Mouse (Mus musculus): ENCODE results near the gene Mllt3. TPM values are rescaled to one million over a fixed set of nuclear protein-coding genes. Genes with fewer than 3 reads are reported as not detected.
A peak's percentile ranks its signal among the peaks of the same experiment; 100 is the strongest.

Mllt3 gene
- polyA plus RNA-seq, 1 experiment from 2014 or later: 72.4 TPM

- ATAC-seq (ENCODE audit: insufficient read depth, low FRiP score, low TSS enrichment): no peak
- 68% methylated on average over 8 of the region's 8 CpGs for WGBS
- Histone ChIP-seq H3K4me2 (ENCODE audit: low read depth) (no peak overlapping the region), H3K9me3 (ENCODE audit: control insufficient read depth, low read length) (no peaks in the 10 kb centered on the region), H3K27ac (ENCODE audit: low read depth, low read length) (no peak overlapping the region), H3K4me3 (ENCODE audit: low read depth, low read length) (no peak overlapping the region), H3K36me3 (ENCODE audit: control insufficient read depth, insufficient read depth, low read length) (no peaks in the 10 kb centered on the region), H3K9ac (ENCODE audit: low read length) (no peak overlapping the region), H3K4me1 (ENCODE audit: control insufficient read depth, insufficient read depth, low read length) (peaks cover 14% of the 10 kb centered on the region), H3K27me3 (ENCODE audit: control insufficient read depth, insufficient read depth, low read length) (no peaks in the 10 kb centered on the region)
- DNase-seq (ENCODE audit: low spot score): peak; percentile 62
Observed at GRCm38 (mm10) chr4:87788691-87789090, 244.5 kb downstream of the Mllt3 start.

DNA sequence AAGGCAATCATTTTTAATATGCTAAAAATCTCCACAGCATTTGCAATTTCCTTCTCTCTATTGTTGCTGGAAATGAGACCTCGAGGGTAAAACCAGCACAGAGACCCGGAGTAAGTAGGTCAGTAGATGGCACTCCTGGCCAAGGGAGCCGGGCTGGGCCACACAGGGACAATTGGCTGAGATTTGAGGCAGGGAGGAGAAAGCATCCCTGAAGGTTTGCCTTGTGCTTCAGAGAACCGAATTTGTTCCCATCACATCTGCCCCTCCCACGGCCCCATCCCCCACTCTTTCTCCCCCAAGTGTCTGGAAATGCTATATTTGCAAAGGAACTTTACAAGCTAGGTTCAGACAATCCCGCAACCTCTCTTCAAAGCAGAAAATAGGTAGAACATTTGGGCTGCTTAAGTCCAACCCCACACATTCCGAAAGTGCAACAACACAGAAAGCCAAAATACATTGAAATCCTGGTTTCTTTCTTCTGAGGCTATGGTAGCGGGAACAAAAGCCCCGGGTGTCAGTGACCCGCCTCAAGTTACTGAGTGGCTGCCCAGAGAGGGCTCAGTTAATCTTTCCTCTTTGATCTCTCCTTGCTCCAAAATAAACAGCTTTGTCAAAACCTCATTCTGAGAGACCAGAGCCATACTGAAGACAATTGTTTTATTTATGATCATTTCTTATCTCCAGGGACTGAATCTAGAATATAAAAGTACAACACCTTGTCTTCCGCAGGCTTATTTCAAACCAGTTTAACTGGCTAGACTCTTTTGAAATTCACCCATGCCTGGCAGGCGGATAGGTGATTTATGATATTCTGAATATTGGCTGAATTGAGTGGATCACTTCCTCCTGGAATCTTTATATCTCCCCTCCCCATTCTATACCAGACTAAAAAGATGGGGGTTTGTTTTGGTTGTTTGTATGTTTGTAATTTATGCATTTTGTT, 247.8 kb downstream of the Mllt3 start:
- Histone ChIP-seq H3K9ac (ENCODE audit: low read length) (no peak overlapping the region; the same call in 1 of the 2 replicates), H3K27me3 (ENCODE audit: control insufficient read depth, insufficient read depth, low read length) (no peaks in the 10 kb centered on the region), H3K4me1 (ENCODE audit: control insufficient read depth, insufficient read depth, low read length) (peaks cover 14% of the 10 kb centered on the region), H3K9me3 (ENCODE audit: control insufficient read depth, low read length) (no peaks in the 10 kb centered on the region), H3K4me2 (ENCODE audit: low read depth) (no peak overlapping the region), H3K27ac (ENCODE audit: low read depth, low read length) (0 out of 2 replicates have a peak overlapping the region, but pooled peaks have one; percentile 2), H3K4me3 (ENCODE audit: low read depth, low read length) (no peak overlapping the region), H3K36me3 (ENCODE audit: control insufficient read depth, insufficient read depth, low read length) (no peaks in the 10 kb centered on the region)
- 5% methylated on average over 12 of the region's 12 CpGs for WGBS
- peak; percentile 84 for ATAC-seq (ENCODE audit: insufficient read depth, low FRiP score, low TSS enrichment)
- peak; percentile 78 for DNase-seq (ENCODE audit: low spot score)

DNA sequence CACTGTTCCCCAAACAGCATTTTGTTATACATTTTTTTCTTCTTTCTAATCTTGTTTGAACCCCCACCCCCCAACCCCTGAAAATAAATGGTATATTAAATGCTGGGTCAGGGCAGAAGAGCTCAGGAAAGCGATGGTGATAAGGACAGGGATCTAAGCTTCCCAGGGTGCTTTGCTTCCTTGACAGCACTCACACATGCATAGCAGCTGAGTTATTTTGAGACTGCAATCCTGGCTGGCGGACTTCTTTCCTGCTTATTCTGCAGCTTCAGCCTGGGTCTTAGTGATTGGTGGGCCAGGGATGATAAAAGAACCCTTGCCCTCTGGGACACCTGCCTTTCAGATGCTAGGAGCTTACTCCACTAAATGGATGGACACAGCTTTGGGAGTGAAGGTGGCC, 249.4 kb downstream of the Mllt3 start:
- no peak overlapping the region for H3K4me3 ChIP-seq (ENCODE audit: low read depth, low read length)
- H3K27me3 ChIP-seq (ENCODE audit: control insufficient read depth, insufficient read depth, low read length): no peaks in the 10 kb centered on the region
- DNase-seq (ENCODE audit: low spot score) (no peak), ATAC-seq (ENCODE audit: insufficient read depth, low FRiP score, low TSS enrichment) (no peak)
- peaks cover 14% of the 10 kb centered on the region for H3K4me1 ChIP-seq (ENCODE audit: control insufficient read depth, insufficient read depth, low read length)
- no peak overlapping the region for H3K27ac ChIP-seq (ENCODE audit: low read depth, low read length)
- no peak overlapping the region for H3K4me2 ChIP-seq (ENCODE audit: low read depth)
- H3K36me3 ChIP-seq (ENCODE audit: control insufficient read depth, insufficient read depth, low read length): no peaks in the 10 kb centered on the region
- H3K9me3 ChIP-seq (ENCODE audit: control insufficient read depth, low read length): no peaks in the 10 kb centered on the region
- WGBS: 80% methylated on average over 2 of the region's 2 CpGs
- H3K9ac ChIP-seq (ENCODE audit: low read length): no peak overlapping the region

DNA sequence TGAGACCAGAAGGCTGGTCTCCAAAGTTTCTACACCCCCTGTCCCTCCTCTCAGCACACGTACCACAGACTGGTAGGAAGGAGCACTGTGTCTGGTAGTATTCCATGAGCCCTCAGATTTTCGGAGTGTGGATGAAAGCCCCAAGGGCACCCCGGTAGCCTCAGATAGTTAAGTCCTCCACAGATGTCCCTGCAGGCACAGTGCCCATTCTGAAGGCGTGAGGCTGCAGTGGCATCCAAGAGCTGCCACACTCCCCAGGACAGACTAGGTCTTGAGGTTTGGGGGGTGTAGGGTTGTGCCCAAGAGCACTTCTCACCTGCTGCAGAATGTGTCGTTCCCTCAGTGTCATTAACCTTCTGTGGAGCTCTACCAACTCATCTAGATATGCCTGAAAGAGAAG, 251.2 kb downstream of the Mllt3 start:
- Histone ChIP-seq H3K9ac (ENCODE audit: low read length) (no peak overlapping the region), H3K4me1 (ENCODE audit: control insufficient read depth, insufficient read depth, low read length) (peaks cover 14% of the 10 kb centered on the region), H3K36me3 (ENCODE audit: control insufficient read depth, insufficient read depth, low read length) (no peaks in the 10 kb centered on the region), H3K9me3 (ENCODE audit: control insufficient read depth, low read length) (no peaks in the 10 kb centered on the region), H3K4me2 (ENCODE audit: low read depth) (no peak overlapping the region), H3K4me3 (ENCODE audit: low read depth, low read length) (no peak overlapping the region), H3K27me3 (ENCODE audit: control insufficient read depth, insufficient read depth, low read length) (no peaks in the 10 kb centered on the region), H3K27ac (ENCODE audit: low read depth, low read length) (no peak overlapping the region)
- 96% methylated on average over 5 of the region's 5 CpGs for WGBS
- ATAC-seq (ENCODE audit: insufficient read depth, low FRiP score, low TSS enrichment): no peak
- no peak for DNase-seq (ENCODE audit: low spot score)

GRCm38 (mm10) chr4:87775721-87776120, 257.4 kb downstream of the Mllt3 start:
- Histone ChIP-seq H3K4me1 (ENCODE audit: control insufficient read depth, insufficient read depth, low read length) (no peaks in the 10 kb centered on the region), H3K4me3 (ENCODE audit: low read depth, low read length) (no peak overlapping the region), H3K4me2 (ENCODE audit: low read depth) (no peak overlapping the region), H3K27ac (ENCODE audit: low read depth, low read length) (no peak overlapping the region), H3K9ac (ENCODE audit: low read length) (no peak overlapping the region), H3K9me3 (ENCODE audit: control insufficient read depth, low read length) (no peaks in the 10 kb centered on the region), H3K36me3 (ENCODE audit: control insufficient read depth, insufficient read depth, low read length) (no peaks in the 10 kb centered on the region), H3K27me3 (ENCODE audit: control insufficient read depth, insufficient read depth, low read length) (no peaks in the 10 kb centered on the region)
- ATAC-seq (ENCODE audit: insufficient read depth, low FRiP score, low TSS enrichment): no peak
- 97% methylated on average over 2 of the region's 2 CpGs for WGBS
- no peak for DNase-seq (ENCODE audit: low spot score)

- DNase-seq (ENCODE audit: low spot score) (no peak), ATAC-seq (ENCODE audit: insufficient read depth, low FRiP score, low TSS enrichment) (no peak)
- Histone ChIP-seq H3K4me3 (ENCODE audit: low read depth, low read length) (no peak overlapping the region), H3K9ac (ENCODE audit: low read length) (no peak overlapping the region), H3K9me3 (ENCODE audit: control insufficient read depth, low read length) (no peaks in the 10 kb centered on the region), H3K27me3 (ENCODE audit: control insufficient read depth, insufficient read depth, low read length) (no peaks in the 10 kb centered on the region), H3K36me3 (ENCODE audit: control insufficient read depth, insufficient read depth, low read length) (no peaks in the 10 kb centered on the region), H3K4me1 (ENCODE audit: control insufficient read depth, insufficient read depth, low read length) (no peaks in the 10 kb centered on the region), H3K4me2 (ENCODE audit: low read depth) (no peak overlapping the region), H3K27ac (ENCODE audit: low read depth, low read length) (no peak overlapping the region)
- 89% methylated on average over 4 of the region's 4 CpGs for WGBS
Observed at GRCm38 (mm10) chr4:87774515-87774914, 258.6 kb downstream of the Mllt3 start.

- Histone ChIP-seq H3K27ac (ENCODE audit: low read depth, low read length) (no peak overlapping the region), H3K36me3 (ENCODE audit: control insufficient read depth, insufficient read depth, low read length) (no peaks in the 10 kb centered on the region), H3K4me2 (ENCODE audit: low read depth) (no peak overlapping the region), H3K9ac (ENCODE audit: low read length) (no peak overlapping the region), H3K4me1 (ENCODE audit: control insufficient read depth, insufficient read depth, low read length) (no peaks in the 10 kb centered on the region), H3K9me3 (ENCODE audit: control insufficient read depth, low read length) (no peaks in the 10 kb centered on the region), H3K4me3 (ENCODE audit: low read depth, low read length) (no peak overlapping the region), H3K27me3 (ENCODE audit: control insufficient read depth, insufficient read depth, low read length) (no peaks in the 10 kb centered on the region)
- WGBS: 32% methylated on average over 11 of the region's 11 CpGs
- ATAC-seq (ENCODE audit: insufficient read depth, low FRiP score, low TSS enrichment) (peak; percentile 82), DNase-seq (ENCODE audit: low spot score) (peak; percentile 53)
Observed at GRCm38 (mm10) chr4:87767711-87768561, 265.2 kb downstream of the Mllt3 start.

DNA sequence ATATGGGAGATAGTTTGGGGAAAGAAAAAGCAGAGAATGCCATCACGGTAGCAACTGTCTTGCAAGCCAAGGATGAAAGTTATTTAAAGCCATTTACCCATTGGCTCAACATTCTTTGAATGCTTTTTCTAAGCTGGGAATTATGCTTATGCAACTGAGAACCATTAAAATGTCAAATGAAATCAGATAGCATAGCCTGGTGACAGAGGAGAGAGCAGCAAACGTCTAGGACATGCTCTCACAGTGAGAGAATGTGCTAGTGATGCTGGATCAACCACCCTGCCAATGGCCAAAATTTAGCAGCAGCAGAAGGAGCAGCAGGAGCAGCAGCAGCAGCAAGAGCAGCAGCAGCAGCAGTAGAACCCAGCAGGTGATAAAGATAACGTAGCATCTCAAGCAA, 267.4 kb downstream of the Mllt3 start:
- DNase-seq (ENCODE audit: low spot score) (no peak), ATAC-seq (ENCODE audit: insufficient read depth, low FRiP score, low TSS enrichment) (no peak)
- Histone ChIP-seq H3K27me3 (ENCODE audit: control insufficient read depth, insufficient read depth, low read length) (no peaks in the 10 kb centered on the region), H3K4me2 (ENCODE audit: low read depth) (no peak overlapping the region), H3K9ac (ENCODE audit: low read length) (no peak overlapping the region), H3K4me1 (ENCODE audit: control insufficient read depth, insufficient read depth, low read length) (no peaks in the 10 kb centered on the region), H3K27ac (ENCODE audit: low read depth, low read length) (no peak overlapping the region), H3K9me3 (ENCODE audit: control insufficient read depth, low read length) (no peaks in the 10 kb centered on the region), H3K36me3 (ENCODE audit: control insufficient read depth, insufficient read depth, low read length) (no peaks in the 10 kb centered on the region), H3K4me3 (ENCODE audit: low read depth, low read length) (no peak overlapping the region)
- 58% methylated on average over 3 of the region's 3 CpGs for WGBS

All from neural tube, embryonic 11.5 days (tissue).